Mouse (Mus musculus): ENCODE measurements around the gene Gm49358. TPM values are rescaled to one million over a fixed set of nuclear protein-coding genes. Genes with fewer than 3 reads are reported as not detected.

Gene Gm49358
- total RNA-seq (2017), result 2.2 TPM in 1 of 2 replicates, not detected in the other

- ATAC-seq (ENCODE audit: extremely low read depth, insufficient number of reproducible peaks, low FRiP score, poor library complexity, severe bottlenecking), result no peak
These were observed at the start of gene Gm49358 for GRCm38 (mm10) chr10:86763672-86764071. TSS of gene Gm49358 (plus strand) at chr10:86763972.

- ATAC-seq (ENCODE audit: extremely low read depth, insufficient number of reproducible peaks, low FRiP score, poor library complexity, severe bottlenecking), result peak; percentile 81
These were observed 36.2 kb upstream of the Gm49358 start for GRCm38 (mm10) chr10:86727548-86727980.

DNA sequence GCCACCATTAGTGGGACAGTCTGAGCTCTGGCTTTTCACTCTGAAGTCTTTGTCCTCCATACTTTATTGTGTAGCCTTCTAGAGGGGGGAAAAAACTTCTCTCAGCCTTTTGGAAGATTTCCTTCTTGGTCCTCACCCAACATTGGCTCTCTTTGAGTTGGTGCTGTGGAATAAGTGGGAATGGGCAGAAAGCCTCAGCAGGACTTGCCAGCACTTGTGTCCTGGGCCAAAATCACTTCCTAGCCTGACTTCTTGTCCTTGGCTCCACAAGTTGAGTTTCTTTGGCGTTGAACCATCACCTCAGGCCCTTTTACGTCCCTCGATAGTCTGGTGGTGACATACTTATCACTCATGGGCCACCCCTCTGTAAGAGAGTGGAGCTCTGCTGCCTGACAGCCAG, 35.6 kb upstream of the Gm49358 start:
- ATAC-seq (ENCODE audit: extremely low read depth, insufficient number of reproducible peaks, low FRiP score, poor library complexity, severe bottlenecking), result no peak

DNA sequence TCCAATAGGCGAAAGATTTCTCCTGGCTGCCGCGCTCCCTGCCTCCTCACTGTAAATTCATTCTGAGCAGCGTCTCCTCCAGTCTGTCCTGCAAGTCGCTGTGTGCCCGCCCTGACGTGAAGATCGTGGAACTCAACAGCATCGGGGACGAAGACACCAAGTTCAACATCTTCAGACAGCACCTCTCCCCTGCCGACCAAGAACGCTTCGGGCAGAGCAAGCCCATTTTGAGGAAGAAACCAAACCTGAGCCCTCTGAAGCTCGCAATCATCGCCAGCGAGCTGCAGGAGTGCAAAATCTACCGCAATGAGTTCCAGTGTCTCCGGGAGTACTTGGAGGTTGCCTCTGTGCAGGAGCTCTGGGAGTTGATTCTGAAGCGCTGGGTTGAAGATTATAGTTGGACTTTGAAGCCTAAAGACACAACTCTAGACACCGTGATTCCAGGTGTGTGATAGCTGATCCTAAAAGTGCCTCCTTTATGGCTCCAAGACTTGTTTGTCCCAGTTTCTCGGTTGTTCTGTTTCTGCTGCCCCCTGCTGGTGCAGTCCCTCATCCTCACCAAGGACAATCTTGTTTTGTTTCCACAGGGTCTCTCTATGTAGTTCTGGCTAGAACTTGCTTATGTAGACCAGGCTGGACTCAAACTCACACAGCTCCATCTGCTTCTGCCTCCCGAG, 32.8 kb upstream of the Gm49358 start:
- ATAC-seq (ENCODE audit: extremely low read depth, insufficient number of reproducible peaks, low FRiP score, poor library complexity, severe bottlenecking), result peak; percentile 46; the same call in 1 of the 2 replicates

DNA sequence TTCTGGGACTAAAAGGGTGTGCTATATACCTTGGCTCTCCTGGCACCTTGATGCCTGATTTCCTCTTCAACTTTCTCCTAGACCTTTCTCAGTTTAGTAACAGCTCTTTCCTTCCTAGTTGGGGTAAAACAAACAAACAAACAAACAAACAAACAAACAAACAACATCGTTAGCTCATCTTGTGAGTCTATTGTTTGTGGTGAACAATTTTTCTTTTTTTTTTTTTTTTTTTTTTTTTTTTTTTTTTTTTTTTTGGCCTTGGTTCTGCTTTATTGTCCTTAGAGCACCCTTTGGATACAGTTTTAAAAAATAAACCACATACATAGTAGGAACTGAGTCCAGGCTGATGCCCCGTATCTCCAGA, 32.3 kb upstream of the Gm49358 start:
- no peak for ATAC-seq (ENCODE audit: extremely low read depth, insufficient number of reproducible peaks, low FRiP score, poor library complexity, severe bottlenecking)

- no peak for ATAC-seq (ENCODE audit: extremely low read depth, insufficient number of reproducible peaks, low FRiP score, poor library complexity, severe bottlenecking)
These were observed 28.7 kb upstream of the Gm49358 start for GRCm38 (mm10) chr10:86735036-86735435.

- no peak for ATAC-seq (ENCODE audit: extremely low read depth, insufficient number of reproducible peaks, low FRiP score, poor library complexity, severe bottlenecking)
These were observed 20.9 kb upstream of the Gm49358 start for GRCm38 (mm10) chr10:86742918-86743317.

- ATAC-seq (ENCODE audit: extremely low read depth, insufficient number of reproducible peaks, low FRiP score, poor library complexity, severe bottlenecking), result no peak
These were observed 19.5 kb upstream of the Gm49358 start for GRCm38 (mm10) chr10:86744306-86744705.

GRCm38 (mm10) chr10:86755816-86756502, 7.8 kb upstream of the Gm49358 start:
- ATAC-seq (ENCODE audit: extremely low read depth, insufficient number of reproducible peaks, low FRiP score, poor library complexity, severe bottlenecking), result no peak

GRCm38 (mm10) chr10:86757724-86758123, 6.0 kb upstream of the Gm49358 start:
- ATAC-seq (ENCODE audit: extremely low read depth, insufficient number of reproducible peaks, low FRiP score, poor library complexity, severe bottlenecking), result no peak

- no peak for ATAC-seq (ENCODE audit: extremely low read depth, insufficient number of reproducible peaks, low FRiP score, poor library complexity, severe bottlenecking)
These were observed 5.6 kb upstream of the Gm49358 start for GRCm38 (mm10) chr10:86758211-86758610.

DNA sequence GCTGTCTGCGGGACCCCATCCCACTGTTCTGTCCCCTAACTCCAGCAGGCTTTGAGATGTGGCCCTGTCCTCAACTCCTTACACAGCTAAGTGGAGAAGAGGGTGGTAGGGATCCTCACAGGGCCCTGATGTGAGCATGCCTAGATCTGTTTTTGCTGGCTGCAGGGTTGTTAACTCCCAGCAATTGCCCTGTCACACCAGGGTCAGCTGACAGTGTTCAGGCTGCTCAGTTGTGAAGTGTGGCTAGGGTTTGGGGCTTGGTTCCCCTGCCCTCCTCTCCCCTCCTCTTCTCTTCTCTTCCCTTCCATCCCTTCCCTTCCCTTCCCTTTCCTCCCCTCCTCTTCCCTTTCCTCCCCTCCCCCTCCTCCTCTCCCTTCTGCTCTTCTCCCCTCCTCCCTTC, 2.5 kb upstream of the Gm49358 start:
- ATAC-seq (ENCODE audit: extremely low read depth, insufficient number of reproducible peaks, low FRiP score, poor library complexity, severe bottlenecking), result no peak

DNA sequence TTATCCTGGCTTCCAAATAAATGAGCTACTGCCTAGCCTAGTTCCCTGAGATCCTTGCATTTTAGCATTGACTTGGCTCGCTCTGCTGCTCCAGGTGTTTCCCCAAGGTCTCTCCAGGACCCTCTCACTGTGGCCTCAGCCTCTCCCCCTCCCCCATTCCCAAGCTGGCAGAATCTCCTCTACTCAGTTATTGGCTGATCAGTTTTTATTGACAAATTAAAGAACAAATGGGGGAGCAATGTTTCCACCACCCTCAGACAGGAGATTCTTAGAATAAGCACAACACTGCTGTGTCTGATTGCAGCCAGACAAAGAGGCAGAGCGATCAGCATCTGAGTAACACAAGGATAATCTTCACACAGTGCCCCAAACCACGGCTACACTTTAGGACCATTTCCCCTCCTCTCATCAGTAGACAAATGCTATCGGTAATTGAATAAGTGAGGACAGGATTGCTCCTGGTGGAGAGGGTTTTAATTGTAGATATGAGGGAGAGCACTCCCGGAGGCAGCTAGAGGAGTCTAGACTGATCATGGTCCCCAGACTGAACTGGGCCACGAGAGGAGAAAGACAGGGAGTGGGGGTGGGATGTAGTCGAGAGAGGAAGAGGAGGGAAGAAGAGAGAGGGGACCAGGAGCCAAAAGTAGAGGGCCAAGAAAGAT, 1.9 kb upstream of the Gm49358 start:
- ATAC-seq (ENCODE audit: extremely low read depth, insufficient number of reproducible peaks, low FRiP score, poor library complexity, severe bottlenecking), result no peak

- ATAC-seq (ENCODE audit: extremely low read depth, insufficient number of reproducible peaks, low FRiP score, poor library complexity, severe bottlenecking), result no peak
These were observed 1.4 kb upstream of the Gm49358 start for GRCm38 (mm10) chr10:86762384-86762730.

- no peak for ATAC-seq (ENCODE audit: extremely low read depth, insufficient number of reproducible peaks, low FRiP score, poor library complexity, severe bottlenecking)
These were observed 1.7 kb downstream of the Gm49358 start for GRCm38 (mm10) chr10:86765344-86765966.

DNA sequence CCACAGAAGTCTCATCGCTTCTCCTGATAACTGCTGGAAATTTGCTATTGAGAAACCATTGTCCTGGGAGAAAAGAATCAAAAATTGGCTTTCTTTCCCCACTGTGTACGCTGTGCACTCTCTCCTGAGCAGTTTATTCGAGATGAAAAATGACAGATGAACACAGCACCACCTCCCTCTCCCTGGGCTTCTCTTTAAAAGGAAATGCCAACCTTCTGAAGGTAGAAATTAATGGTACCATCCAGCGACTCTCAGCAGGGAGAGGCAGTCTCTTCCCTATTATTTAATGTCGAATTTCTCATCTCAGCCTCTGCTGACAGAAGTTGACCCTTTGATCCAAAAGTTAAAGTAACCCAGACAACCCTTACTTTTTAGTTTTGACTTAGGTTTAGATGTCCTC, 5.4 kb downstream of the Gm49358 start:
- no peak for ATAC-seq (ENCODE audit: extremely low read depth, insufficient number of reproducible peaks, low FRiP score, poor library complexity, severe bottlenecking)

DNA sequence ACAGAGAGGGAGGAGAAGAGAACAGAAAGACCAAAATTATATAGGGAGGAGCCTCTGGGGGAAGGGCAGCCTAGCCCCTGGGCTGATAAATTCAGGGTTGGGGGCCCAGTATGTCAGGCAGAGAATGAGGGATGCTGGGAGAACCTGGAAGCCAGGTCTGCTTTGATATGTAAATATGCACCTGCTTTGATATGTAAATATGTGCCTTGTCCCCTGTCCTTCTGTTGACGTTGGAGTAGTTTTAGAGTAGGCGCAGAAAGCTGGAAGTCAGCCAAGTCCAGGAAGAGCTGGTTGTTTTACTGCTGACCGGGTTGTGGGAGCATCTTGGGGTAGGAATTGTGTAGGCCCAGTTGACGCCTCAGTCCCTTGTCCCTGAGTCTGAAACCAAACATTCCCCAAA, 6.0 kb downstream of the Gm49358 start:
- ATAC-seq (ENCODE audit: extremely low read depth, insufficient number of reproducible peaks, low FRiP score, poor library complexity, severe bottlenecking), result no peak

- no peak for ATAC-seq (ENCODE audit: extremely low read depth, insufficient number of reproducible peaks, low FRiP score, poor library complexity, severe bottlenecking)
These were observed 7.9 kb downstream of the Gm49358 start for GRCm38 (mm10) chr10:86771701-86772100.

DNA sequence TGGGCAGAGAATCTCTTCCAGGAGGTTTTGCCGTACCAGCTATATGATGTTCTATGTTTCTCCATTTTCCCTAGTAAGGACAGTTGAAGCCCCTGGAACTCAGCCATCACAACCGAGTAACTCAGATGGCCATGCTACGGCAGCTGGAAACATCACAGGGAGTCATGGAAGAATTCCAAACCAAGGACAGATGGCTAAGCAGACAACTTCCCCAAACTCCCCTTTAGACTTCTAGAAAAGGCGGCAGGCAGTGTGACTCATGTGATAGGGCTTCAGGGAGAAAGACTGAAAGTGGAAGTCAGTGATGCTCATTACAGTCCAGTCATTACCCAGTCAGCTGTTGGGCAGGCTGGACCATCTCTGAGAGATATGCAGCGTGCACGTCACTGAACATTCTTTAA, 8.5 kb downstream of the Gm49358 start:
- peak; percentile 60; the same call in 1 of the 2 replicates for ATAC-seq (ENCODE audit: extremely low read depth, insufficient number of reproducible peaks, low FRiP score, poor library complexity, severe bottlenecking)

GRCm38 (mm10) chr10:86773360-86773759, 9.6 kb downstream of the Gm49358 start:
- ATAC-seq (ENCODE audit: extremely low read depth, insufficient number of reproducible peaks, low FRiP score, poor library complexity, severe bottlenecking), result no peak

All from neutrophil, adult 5-6 weeks (primary cell).